Mouse (Mus musculus) hindbrain, embryonic 10.5 days (tissue): ENCODE results near the gene Sgcd. TPM values are rescaled to one million over a fixed set of nuclear protein-coding genes. Genes with fewer than 3 reads are reported as not detected.
A peak's percentile ranks its signal among the peaks of the same experiment; 100 is the strongest.

Source experiments
- DNase-seq: peaks from one replicate; pipeline ENCODE4 v3.0.0-alpha.2; 2017; ENCODE audit warnings: low spot score
- H3K27ac ChIP-seq: fragments of 300-500 bp; sonication (generic); 2 replicates; pipeline ENCODE4 v1.5.1; 2016; ENCODE audit warnings: mild to moderate bottlenecking, moderate library complexity
- H3K27me3 ChIP-seq: fragments of 300-500 bp; sonication (generic); 2 replicates; pipeline ENCODE4 v1.6.1; 2016; ENCODE audit warnings: mild to moderate bottlenecking; ENCODE audit not compliant: poor library complexity, insufficient read depth, severe bottlenecking
- H3K36me3 ChIP-seq: fragments of 300-500 bp; sonication (generic); 2 replicates; pipeline ENCODE4 v1.6.1; 2016; ENCODE audit warnings: mild to moderate bottlenecking, moderate library complexity
- H3K4me1 ChIP-seq: fragments of 300-500 bp; sonication (generic); replicated peaks from 2 replicates; pipeline ENCODE4 v1.6.1; 2016; ENCODE audit warnings: mild to moderate bottlenecking
- H3K4me3 ChIP-seq: fragments of 300-500 bp; sonication (generic); 2 replicates; pipeline ENCODE4 v1.5.1; 2016; ENCODE audit warnings: mild to moderate bottlenecking, moderate library complexity
- H3K9me3 ChIP-seq: fragments of 300-500 bp; sonication (generic); 2 replicates; pipeline ENCODE4 v1.6.1; 2016; ENCODE audit warnings: mild to moderate bottlenecking, moderate library complexity
- WGBS: fragments of 180-500 bp; shearing (Covaris S2); methylation state at CpG from one replicate; pipeline ENCODE4 v1.1.7; 2016; 5-methylcytosine and 5-hydroxymethylcytosine counted together
- polyA plus RNA-seq: library from polyadenylated mRNA; unstranded; fragments of >200 nt; fragmentation: Nextera tagmentation; extraction: Ambion mirVana; gene quantifications from 2 replicates; pipeline ENCODE4 v1.2.1, GENCODE M21; 2016

The Sgcd gene
- polyA plus RNA-seq, 1 experiment from 2014 or later = 1.5 TPM

- WGBS = 73% methylated on average over 7 of the region's 7 CpGs
These were observed 858.8 kb downstream of the Sgcd start for GRCm38 (mm10) chr11:47129992-47130391.

GRCm38 (mm10) chr11:47129166-47129565 is 859.6 kb downstream of the Sgcd start:
- no peak for DNase-seq
- Histone ChIP-seq H3K27ac (no peak overlapping the region), H3K27me3 (no peaks in the 10 kb centered on the region), H3K4me1 (peaks cover 10% of the 10 kb centered on the region), H3K9me3 (no peaks in the 10 kb centered on the region), H3K36me3 (no peaks in the 10 kb centered on the region), H3K4me3 (no peak overlapping the region)
- WGBS = 86% methylated on average over 1 of the region's 1 CpGs

More at GRCm38 (mm10) chr11:47129992-47130391, 858.8 kb downstream of the Sgcd start:
- H3K4me1 ChIP-seq = peaks cover 9% of the 10 kb centered on the region
- H3K9me3 ChIP-seq = no peaks in the 10 kb centered on the region
- DNase-seq = no peak
- H3K4me3 ChIP-seq = no peak overlapping the region
- no peaks in the 10 kb centered on the region for H3K36me3 ChIP-seq
- H3K27me3 ChIP-seq = no peaks in the 10 kb centered on the region
- no peak overlapping the region for H3K27ac ChIP-seq

GRCm38 (mm10) chr11:47128331-47128730 is 860.4 kb downstream of the Sgcd start:
- Histone ChIP-seq H3K4me3 (no peak overlapping the region), H3K9me3 (no peaks in the 10 kb centered on the region), H3K4me1 (peaks cover 10% of the 10 kb centered on the region), H3K27me3 (no peaks in the 10 kb centered on the region), H3K36me3 (no peaks in the 10 kb centered on the region), H3K27ac (no peak overlapping the region)
- 87% methylated on average over 3 of the region's 3 CpGs for WGBS
- no peak for DNase-seq

- no peaks in the 10 kb centered on the region for H3K36me3 ChIP-seq
- WGBS = 92% methylated on average over 1 of the region's 1 CpGs
- H3K27me3 ChIP-seq = no peaks in the 10 kb centered on the region
These were observed 867.9 kb downstream of the Sgcd start for GRCm38 (mm10) chr11:47120874-47121273.

GRCm38 (mm10) chr11:47117896-47118295 is 870.9 kb downstream of the Sgcd start:
- WGBS = 24% methylated on average over 2 of the region's 2 CpGs
- Histone ChIP-seq H3K4me1 (peaks cover 12% of the 10 kb centered on the region), H3K27me3 (no peaks in the 10 kb centered on the region), H3K36me3 (no peaks in the 10 kb centered on the region), H3K4me3 (no peak overlapping the region), H3K9me3 (no peaks in the 10 kb centered on the region), H3K27ac (no peak overlapping the region)
- peak; percentile 9 for DNase-seq

More at GRCm38 (mm10) chr11:47120874-47121273, 867.9 kb downstream of the Sgcd start:
- DNase-seq = no peak
- Histone ChIP-seq H3K9me3 (no peaks in the 10 kb centered on the region), H3K4me1 (peaks cover 20% of the 10 kb centered on the region), H3K27ac (no peak overlapping the region), H3K4me3 (no peak overlapping the region)

GRCm38 (mm10) chr11:47114366-47114765 is 874.4 kb downstream of the Sgcd start:
- H3K9me3 ChIP-seq = no peaks in the 10 kb centered on the region
- no peaks in the 10 kb centered on the region for H3K27me3 ChIP-seq
- 91% methylated on average over 4 of the region's 4 CpGs for WGBS
- DNase-seq = no peak
- no peaks in the 10 kb centered on the region for H3K36me3 ChIP-seq
- H3K27ac ChIP-seq = no peak overlapping the region
- H3K4me3 ChIP-seq = no peak overlapping the region
- H3K4me1 ChIP-seq = peaks cover 12% of the 10 kb centered on the region

GRCm38 (mm10) chr11:47113081-47113480 is 875.7 kb downstream of the Sgcd start:
- H3K4me1 ChIP-seq = peaks cover 11% of the 10 kb centered on the region
- WGBS = 78% methylated on average over 5 of the region's 5 CpGs

GRCm38 (mm10) chr11:47110314-47110713 is 878.5 kb downstream of the Sgcd start:
- no peaks in the 10 kb centered on the region for H3K9me3 ChIP-seq
- no peak overlapping the region for H3K4me3 ChIP-seq
- no peaks in the 10 kb centered on the region for H3K27me3 ChIP-seq
- H3K4me1 ChIP-seq = peaks cover 4% of the 10 kb centered on the region; the same call in 1 of the 2 replicates
- no peaks in the 10 kb centered on the region for H3K36me3 ChIP-seq
- no peak for DNase-seq
- no peak overlapping the region for H3K27ac ChIP-seq

More at GRCm38 (mm10) chr11:47113081-47113480, 875.7 kb downstream of the Sgcd start:
- H3K36me3 ChIP-seq = no peaks in the 10 kb centered on the region
- no peaks in the 10 kb centered on the region for H3K27me3 ChIP-seq
- no peak overlapping the region for H3K27ac ChIP-seq
- no peak overlapping the region for H3K4me3 ChIP-seq
- H3K9me3 ChIP-seq = no peaks in the 10 kb centered on the region
- DNase-seq = no peak

GRCm38 (mm10) chr11:47107661-47108060 is 881.1 kb downstream of the Sgcd start:
- Histone ChIP-seq H3K9me3 (no peaks in the 10 kb centered on the region), H3K4me3 (no peak overlapping the region), H3K36me3 (no peaks in the 10 kb centered on the region), H3K27me3 (no peaks in the 10 kb centered on the region), H3K27ac (no peak overlapping the region), H3K4me1 (peaks cover 4% of the 10 kb centered on the region; the same call in 1 of the 2 replicates)
- 72% methylated on average over 2 of the region's 2 CpGs for WGBS
- no peak for DNase-seq

GRCm38 (mm10) chr11:47093296-47093912 is 895.4 kb downstream of the Sgcd start:
- no peak overlapping the region for H3K27ac ChIP-seq
- no peaks in the 10 kb centered on the region for H3K4me1 ChIP-seq
- no peaks in the 10 kb centered on the region for H3K36me3 ChIP-seq
- 83% methylated on average over 5 of the region's 5 CpGs for WGBS
- H3K9me3 ChIP-seq = no peaks in the 10 kb centered on the region
- no peaks in the 10 kb centered on the region for H3K27me3 ChIP-seq
- no peak overlapping the region for H3K4me3 ChIP-seq
- no peak for DNase-seq

- Histone ChIP-seq H3K27me3 (no peaks in the 10 kb centered on the region), H3K9me3 (no peaks in the 10 kb centered on the region), H3K4me1 (no peaks in the 10 kb centered on the region)
These were observed 906.3 kb downstream of the Sgcd start for GRCm38 (mm10) chr11:47082517-47082916.

GRCm38 (mm10) chr11:47073538-47073937 is 915.2 kb downstream of the Sgcd start:
- Histone ChIP-seq H3K4me1 (no peaks in the 10 kb centered on the region), H3K36me3 (no peaks in the 10 kb centered on the region), H3K4me3 (no peak overlapping the region), H3K27me3 (no peaks in the 10 kb centered on the region), H3K27ac (no peak overlapping the region), H3K9me3 (no peaks in the 10 kb centered on the region)
- no peak for DNase-seq
- WGBS = 72% methylated on average over 1 of the region's 1 CpGs

More at GRCm38 (mm10) chr11:47082517-47082916, 906.3 kb downstream of the Sgcd start:
- WGBS = 97% methylated on average over 1 of the region's 1 CpGs
- no peak overlapping the region for H3K4me3 ChIP-seq
- no peak for DNase-seq
- H3K36me3 ChIP-seq = no peaks in the 10 kb centered on the region
- no peak overlapping the region for H3K27ac ChIP-seq

GRCm38 (mm10) chr11:47071161-47071560 is 917.6 kb downstream of the Sgcd start:
- Histone ChIP-seq H3K27ac (no peak overlapping the region), H3K36me3 (no peaks in the 10 kb centered on the region), H3K27me3 (no peaks in the 10 kb centered on the region), H3K4me3 (no peak overlapping the region), H3K9me3 (no peaks in the 10 kb centered on the region), H3K4me1 (no peaks in the 10 kb centered on the region)
- WGBS = 84% methylated on average over 2 of the region's 2 CpGs
- no peak for DNase-seq
